Mouse (Mus musculus): ENCODE data around the gene Hoxb3. TPM values are rescaled to one million over a fixed set of nuclear protein-coding genes. Genes with fewer than 3 reads are reported as not detected.

The Hoxb3 gene
- polyA plus RNA-seq, 1 experiment from 2014 or later, result 14.5 TPM

GRCm38 (mm10) chr11:96366092-96367041, 43.2 kb downstream of the Hoxb3 start:
- H3K4me3 ChIP-seq, result peak overlapping the region; percentile 24

GRCm38 (mm10) chr11:96367141-96367540, 44.0 kb downstream of the Hoxb3 start:
- Histone ChIP-seq H3K36me3 (no peaks in the 10 kb centered on the region), H3K27ac (no peak overlapping the region), H3K27me3 (peaks cover 98% of the 10 kb centered on the region), H3K4me3 (no peak overlapping the region), H3K9ac (no peak overlapping the region), H3K4me2 (peak overlapping the region; percentile 50; the same call in 1 of the 2 replicates), H3K4me1 (replicated peaks) (peaks cover 18% of the 10 kb centered on the region), H3K9me3 (no peaks in the 10 kb centered on the region)
- 13% methylated on average over 6 of the region's 6 CpGs for WGBS
- ATAC-seq (ENCODE audit: low FRiP score), result no peak

More at GRCm38 (mm10) chr11:96366092-96367041, 43.2 kb downstream of the Hoxb3 start:
- Histone ChIP-seq H3K9me3 (no peaks in the 10 kb centered on the region), H3K4me2 (peak overlapping the region; percentile 50), H3K27me3 (peaks cover 98% of the 10 kb centered on the region), H3K4me1 (replicated peaks) (peaks cover 18% of the 10 kb centered on the region), H3K27ac (no peak overlapping the region), H3K9ac (peak overlapping the region; percentile 51), H3K36me3 (no peaks in the 10 kb centered on the region)
- 2% methylated on average over 47 of the region's 47 CpGs for WGBS
- no peak for ATAC-seq (ENCODE audit: low FRiP score)

GRCm38 (mm10) chr11:96368686-96369085, 45.6 kb downstream of the Hoxb3 start:
- 19% methylated on average over 5 of the region's 5 CpGs for WGBS
- H3K4me1 ChIP-seq (replicated peaks), result peaks cover 22% of the 10 kb centered on the region
- no peak overlapping the region for H3K9ac ChIP-seq
- no peaks in the 10 kb centered on the region for H3K9me3 ChIP-seq
- no peak overlapping the region for H3K27ac ChIP-seq
- peaks cover 98% of the 10 kb centered on the region for H3K27me3 ChIP-seq
- no peak overlapping the region for H3K4me2 ChIP-seq
- no peak overlapping the region for H3K4me3 ChIP-seq
- no peak for ATAC-seq (ENCODE audit: low FRiP score)
- H3K36me3 ChIP-seq, result no peaks in the 10 kb centered on the region

GRCm38 (mm10) chr11:96369140-96369539, 46.0 kb downstream of the Hoxb3 start:
- Histone ChIP-seq H3K36me3 (no peaks in the 10 kb centered on the region), H3K9ac (no peak overlapping the region), H3K27me3 (peaks cover 98% of the 10 kb centered on the region), H3K9me3 (no peaks in the 10 kb centered on the region), H3K4me2 (no peak overlapping the region), H3K4me1 (replicated peaks) (peaks cover 22% of the 10 kb centered on the region), H3K27ac (no peak overlapping the region), H3K4me3 (no peak overlapping the region)
- no peak for ATAC-seq (ENCODE audit: low FRiP score)
- 26% methylated on average over 7 of the region's 7 CpGs for WGBS

- peaks cover 97% of the 10 kb centered on the region for H3K27me3 ChIP-seq
- H3K36me3 ChIP-seq, result no peaks in the 10 kb centered on the region
- no peak overlapping the region for H3K4me3 ChIP-seq
- no peaks in the 10 kb centered on the region for H3K9me3 ChIP-seq
- H3K4me1 ChIP-seq (replicated peaks), result peaks cover 7% of the 10 kb centered on the region
- no peak overlapping the region for H3K27ac ChIP-seq
- 25% methylated on average over 3 of the region's 3 CpGs for WGBS
- H3K9ac ChIP-seq, result no peak overlapping the region
- ATAC-seq (ENCODE audit: low FRiP score), result no peak
- no peak overlapping the region for H3K4me2 ChIP-seq
Observed at GRCm38 (mm10) chr11:96371726-96372125, 48.6 kb downstream of the Hoxb3 start.

- H3K4me2 ChIP-seq, result no peak overlapping the region
- peaks cover 4% of the 10 kb centered on the region; the same call in 1 of the 2 replicates for H3K4me1 ChIP-seq (replicated peaks)
- H3K4me3 ChIP-seq, result no peak overlapping the region
- H3K27me3 ChIP-seq, result peaks cover 95% of the 10 kb centered on the region
- WGBS, result 12% methylated on average over 3 of the region's 3 CpGs
- H3K9ac ChIP-seq, result no peak overlapping the region
- ATAC-seq (ENCODE audit: low FRiP score), result no peak
- no peaks in the 10 kb centered on the region for H3K36me3 ChIP-seq
- no peaks in the 10 kb centered on the region for H3K9me3 ChIP-seq
- H3K27ac ChIP-seq, result no peak overlapping the region
Observed at GRCm38 (mm10) chr11:96372519-96372918, 49.4 kb downstream of the Hoxb3 start.

GRCm38 (mm10) chr11:96374810-96375209, 51.7 kb downstream of the Hoxb3 start:
- Histone ChIP-seq H3K4me1 (replicated peaks) (peaks cover 4% of the 10 kb centered on the region; the same call in 1 of the 2 replicates), H3K36me3 (no peaks in the 10 kb centered on the region), H3K27ac (no peak overlapping the region), H3K9me3 (no peaks in the 10 kb centered on the region), H3K9ac (no peak overlapping the region), H3K27me3 (peaks cover 81% of the 10 kb centered on the region), H3K4me2 (no peak overlapping the region), H3K4me3 (no peak overlapping the region)
- WGBS, result 20% methylated on average over 7 of the region's 7 CpGs
- ATAC-seq (ENCODE audit: low FRiP score), result no peak

GRCm38 (mm10) chr11:96383381-96383780, 60.3 kb downstream of the Hoxb3 start:
- WGBS, result 85% methylated on average over 5 of the region's 5 CpGs
- Histone ChIP-seq H3K4me3 (no peak overlapping the region), H3K4me1 (replicated peaks) (no peaks in the 10 kb centered on the region), H3K27ac (no peak overlapping the region), H3K27me3 (peaks cover 11% of the 10 kb centered on the region), H3K36me3 (no peaks in the 10 kb centered on the region), H3K9me3 (no peaks in the 10 kb centered on the region), H3K4me2 (no peak overlapping the region), H3K9ac (no peak overlapping the region)
- ATAC-seq (ENCODE audit: low FRiP score), result no peak

GRCm38 (mm10) chr11:96387635-96388034, 64.5 kb downstream of the Hoxb3 start:
- Histone ChIP-seq H3K27ac (no peak overlapping the region), H3K36me3 (no peaks in the 10 kb centered on the region), H3K27me3 (no peaks in the 10 kb centered on the region), H3K9ac (no peak overlapping the region), H3K4me2 (no peak overlapping the region), H3K4me1 (replicated peaks) (peaks cover 7% of the 10 kb centered on the region; the same call in 1 of the 2 replicates), H3K9me3 (no peaks in the 10 kb centered on the region), H3K4me3 (no peak overlapping the region)
- no peak for ATAC-seq (ENCODE audit: low FRiP score)
- WGBS, result 91% methylated on average over 2 of the region's 2 CpGs

GRCm38 (mm10) chr11:96396772-96397626, 73.9 kb downstream of the Hoxb3 start:
- Histone ChIP-seq H3K9ac (0 out of 2 replicates have a peak overlapping the region, but pooled peaks have one; percentile 14), H3K27ac (peak overlapping the region; percentile 42; the same call in 1 of the 2 replicates), H3K27me3 (0 out of 2 replicates have a peak, but pooled peaks cover 3% of the 10 kb centered on the region), H3K36me3 (no peaks in the 10 kb centered on the region), H3K4me1 (replicated peaks) (peaks cover 14% of the 10 kb centered on the region), H3K4me2 (no peak overlapping the region), H3K9me3 (no peaks in the 10 kb centered on the region), H3K4me3 (no peak overlapping the region)
- ATAC-seq (ENCODE audit: low FRiP score), result no peak
- 11% methylated on average over 15 of the region's 15 CpGs for WGBS

All from hindbrain, embryonic 13.5 days (tissue).